Mouse (Mus musculus): ENCODE results near the gene Smarcd1.

The Smarcd1 gene

GRCm38 (mm10) chr15:99677089-99677488 is 24.8 kb upstream of the Smarcd1 start:
- no peaks in the 10 kb centered on the region for H3K9me3 ChIP-seq (ENCODE audit: low read length)
- H3K4me1 ChIP-seq (replicated peaks; ENCODE audit: low read depth, low read length) = peaks cover 69% of the 10 kb centered on the region
- TF ChIP-seq CTCF (conservative IDR thresholded peaks at IDR 0.05; ENCODE audit: low read length) (no peak), NANOG (IDR thresholded peaks at IDR 0.05; ENCODE audit: borderline replicate concordance, low read length) (no peak), POU5F1 (IDR thresholded peaks at IDR 0.05; ENCODE audit: borderline replicate concordance, low read length) (no peak)
- H3K36me3 ChIP-seq (ENCODE audit: insufficient read depth, low read length) = peaks cover 9% of the 10 kb centered on the region
- H3K4me3 ChIP-seq (replicated peaks; ENCODE audit: low read length) = peak overlapping the region; percentile 68
- peaks cover 15% of the 10 kb centered on the region for H3K27me3 ChIP-seq (ENCODE audit: insufficient read depth, low read length)

GRCm38 (mm10) chr15:99678063-99678800 is 23.7 kb upstream of the Smarcd1 start:
- Histone ChIP-seq H3K27me3 (ENCODE audit: insufficient read depth, low read length) (peaks cover 4% of the 10 kb centered on the region), H3K4me3 (replicated peaks; ENCODE audit: low read length) (peak overlapping the region; percentile 68), H3K36me3 (ENCODE audit: insufficient read depth, low read length) (peaks cover 4% of the 10 kb centered on the region), H3K9me3 (ENCODE audit: low read length) (no peaks in the 10 kb centered on the region), H3K4me1 (replicated peaks; ENCODE audit: low read depth, low read length) (peaks cover 79% of the 10 kb centered on the region)
- TF ChIP-seq POU5F1 (IDR thresholded peaks at IDR 0.05; ENCODE audit: borderline replicate concordance, low read length) (no peak), CTCF (conservative IDR thresholded peaks at IDR 0.05; ENCODE audit: low read length) (peak; percentile 58), NANOG (IDR thresholded peaks at IDR 0.05; ENCODE audit: borderline replicate concordance, low read length) (no peak)

- H3K4me1 ChIP-seq (replicated peaks; ENCODE audit: low read depth, low read length) = peaks cover 87% of the 10 kb centered on the region
- no peaks in the 10 kb centered on the region for H3K9me3 ChIP-seq (ENCODE audit: low read length)
- peak overlapping the region; percentile 68 for H3K4me3 ChIP-seq (replicated peaks; ENCODE audit: low read length)
- H3K27me3 ChIP-seq (ENCODE audit: insufficient read depth, low read length) = no peaks in the 10 kb centered on the region
- H3K36me3 ChIP-seq (ENCODE audit: insufficient read depth, low read length) = no peaks in the 10 kb centered on the region
- 0 out of 2 replicates have a peak, but pooled peaks have one; percentile 8 for TF ChIP-seq NANOG (IDR thresholded peaks at IDR 0.05; ENCODE audit: borderline replicate concordance, low read length)
- no peak for TF ChIP-seq POU5F1 (IDR thresholded peaks at IDR 0.05; ENCODE audit: borderline replicate concordance, low read length)
Measured at GRCm38 (mm10) chr15:99679008-99679407, 22.9 kb upstream of the Smarcd1 start.

GRCm38 (mm10) chr15:99682880-99683279 is 19.0 kb upstream of the Smarcd1 start:
- H3K4me1 ChIP-seq (replicated peaks; ENCODE audit: low read depth, low read length) = peaks cover 74% of the 10 kb centered on the region
- TF ChIP-seq NANOG (IDR thresholded peaks at IDR 0.05; ENCODE audit: borderline replicate concordance, low read length) = no peak
- peak; percentile 81 for TF ChIP-seq CTCF (conservative IDR thresholded peaks at IDR 0.05; ENCODE audit: low read length)
- H3K9me3 ChIP-seq (ENCODE audit: low read length) = no peaks in the 10 kb centered on the region
- H3K27me3 ChIP-seq (ENCODE audit: insufficient read depth, low read length) = no peaks in the 10 kb centered on the region
- H3K4me3 ChIP-seq (replicated peaks; ENCODE audit: low read length) = no peak overlapping the region
- no peaks in the 10 kb centered on the region for H3K36me3 ChIP-seq (ENCODE audit: insufficient read depth, low read length)

GRCm38 (mm10) chr15:99684156-99684555 is 17.8 kb upstream of the Smarcd1 start:
- Histone ChIP-seq H3K36me3 (ENCODE audit: insufficient read depth, low read length) (no peaks in the 10 kb centered on the region), H3K27me3 (ENCODE audit: insufficient read depth, low read length) (no peaks in the 10 kb centered on the region), H3K9me3 (ENCODE audit: low read length) (no peaks in the 10 kb centered on the region), H3K4me3 (replicated peaks; ENCODE audit: low read length) (no peak overlapping the region), H3K4me1 (replicated peaks; ENCODE audit: low read depth, low read length) (peaks cover 77% of the 10 kb centered on the region)
- TF ChIP-seq CTCF (conservative IDR thresholded peaks at IDR 0.05; ENCODE audit: low read length) = no peak
- TF ChIP-seq POU5F1 (IDR thresholded peaks at IDR 0.05; ENCODE audit: borderline replicate concordance, low read length) = no peak
- no peak for TF ChIP-seq NANOG (IDR thresholded peaks at IDR 0.05; ENCODE audit: borderline replicate concordance, low read length)

- Histone ChIP-seq H3K27me3 (ENCODE audit: insufficient read depth, low read length) (peaks cover 2% of the 10 kb centered on the region; the same call in 1 of the 2 replicates), H3K36me3 (ENCODE audit: insufficient read depth, low read length) (no peaks in the 10 kb centered on the region), H3K4me1 (replicated peaks; ENCODE audit: low read depth, low read length) (peaks cover 56% of the 10 kb centered on the region), H3K4me3 (replicated peaks; ENCODE audit: low read length) (no peak overlapping the region), H3K9me3 (ENCODE audit: low read length) (no peaks in the 10 kb centered on the region)
- TF ChIP-seq CTCF (conservative IDR thresholded peaks at IDR 0.05; ENCODE audit: low read length) = peak; percentile 94
- no peak for TF ChIP-seq NANOG (IDR thresholded peaks at IDR 0.05; ENCODE audit: borderline replicate concordance, low read length)
Measured at GRCm38 (mm10) chr15:99688712-99689111, 13.2 kb upstream of the Smarcd1 start.

- no peak for TF ChIP-seq POU5F1 (IDR thresholded peaks at IDR 0.05; ENCODE audit: borderline replicate concordance, low read length)
- no peak for TF ChIP-seq CTCF (conservative IDR thresholded peaks at IDR 0.05; ENCODE audit: low read length)
- TF ChIP-seq NANOG (IDR thresholded peaks at IDR 0.05; ENCODE audit: borderline replicate concordance, low read length) = no peak
- no peaks in the 10 kb centered on the region for H3K36me3 ChIP-seq (ENCODE audit: insufficient read depth, low read length)
- H3K9me3 ChIP-seq (ENCODE audit: low read length) = no peaks in the 10 kb centered on the region
- H3K27me3 ChIP-seq (ENCODE audit: insufficient read depth, low read length) = peaks cover 8% of the 10 kb centered on the region
- H3K4me3 ChIP-seq (replicated peaks; ENCODE audit: low read length) = no peak overlapping the region
- peaks cover 38% of the 10 kb centered on the region for H3K4me1 ChIP-seq (replicated peaks; ENCODE audit: low read depth, low read length)
Measured at GRCm38 (mm10) chr15:99690924-99691323, 11.0 kb upstream of the Smarcd1 start.

- Histone ChIP-seq H3K4me1 (replicated peaks; ENCODE audit: low read depth, low read length) (peaks cover 34% of the 10 kb centered on the region), H3K36me3 (ENCODE audit: insufficient read depth, low read length) (no peaks in the 10 kb centered on the region), H3K27me3 (ENCODE audit: insufficient read depth, low read length) (peaks cover 8% of the 10 kb centered on the region), H3K9me3 (ENCODE audit: low read length) (no peaks in the 10 kb centered on the region), H3K4me3 (replicated peaks; ENCODE audit: low read length) (no peak overlapping the region)
- no peak for TF ChIP-seq CTCF (conservative IDR thresholded peaks at IDR 0.05; ENCODE audit: low read length)
Measured at GRCm38 (mm10) chr15:99691976-99692375, 10.0 kb upstream of the Smarcd1 start.

- peaks cover 45% of the 10 kb centered on the region for H3K4me1 ChIP-seq (replicated peaks; ENCODE audit: low read depth, low read length)
- TF ChIP-seq CTCF (conservative IDR thresholded peaks at IDR 0.05; ENCODE audit: low read length) = no peak
- TF ChIP-seq NANOG (IDR thresholded peaks at IDR 0.05; ENCODE audit: borderline replicate concordance, low read length) = no peak
- no peak for TF ChIP-seq POU5F1 (IDR thresholded peaks at IDR 0.05; ENCODE audit: borderline replicate concordance, low read length)
- H3K9me3 ChIP-seq (ENCODE audit: low read length) = no peaks in the 10 kb centered on the region
- H3K36me3 ChIP-seq (ENCODE audit: insufficient read depth, low read length) = peaks cover 3% of the 10 kb centered on the region
- H3K27me3 ChIP-seq (ENCODE audit: insufficient read depth, low read length) = peaks cover 8% of the 10 kb centered on the region
- no peak overlapping the region for H3K4me3 ChIP-seq (replicated peaks; ENCODE audit: low read length)
Measured at GRCm38 (mm10) chr15:99697309-99697708, 4.6 kb upstream of the Smarcd1 start.

Measured in E14TG2a.4 (cell line).